ENCODE assay signal across 8 mouse cellular contexts in genomic region chr11:88204593-88205368, GRCm38 (mm10). TPM values are rescaled to one million over a fixed set of nuclear protein-coding genes. Genes with fewer than 3 reads are reported as not detected.
DNase-seq lines count a peak whose midpoint lies in the region; ATAC-seq and TF ChIP-seq lines count a peak whose summit lies in the region.

No protein-coding gene starts in this region.

- peaks cover 26% of the 10 kb centered on the region for H3K36me3 ChIP-seq in C2C12 (ENCODE audit: control insufficient read depth, insufficient read depth)
- H3K36me3 ChIP-seq in stomach, embryonic 14.5 days (ENCODE audit: control insufficient read depth, insufficient read depth, low read length), result peaks cover 8% of the 10 kb centered on the region; the same call in 1 of the 2 replicates

- H3K27me3 ChIP-seq in C2C12 (ENCODE audit: control insufficient read depth, insufficient read depth, insufficient read length), result peaks cover 2% of the 10 kb centered on the region
- no peaks in the 10 kb centered on the region for H3K27me3 ChIP-seq in stomach, embryonic 14.5 days (ENCODE audit: control insufficient read depth, insufficient read depth, low read length)

- no peaks in the 10 kb centered on the region for H3K9me3 ChIP-seq in stomach, embryonic 14.5 days (ENCODE audit: control insufficient read depth, low read depth, low read length)

- peaks cover 9% of the 10 kb centered on the region for H3K79me3 ChIP-seq in C2C12 (ENCODE audit: low read depth)

- peak overlapping the region; percentile 88 for H3K4me2 ChIP-seq in stomach, embryonic 14.5 days (replicated peaks; ENCODE audit: low read depth, low read length)

- 30% methylated on average over 30 of the region's 30 CpGs for WGBS in stomach, embryonic 14.5 days

- no peak for DNase-seq in frontal cortex, postnatal 14 days (ENCODE audit: low spot score in 2 of 2)
- peak; percentile 22 for DNase-seq in liver
- no peak for DNase-seq in urinary bladder, postnatal 25 days (ENCODE audit: low spot score)
- DNase-seq in frontal cortex, postnatal 25 days (ENCODE audit: low spot score in 2 of 2), result no peak

- H3K4me1 ChIP-seq in stomach, embryonic 14.5 days (ENCODE audit: control insufficient read depth, insufficient read depth, low read length), result peaks cover 11% of the 10 kb centered on the region

- H3K79me2 ChIP-seq in C2C12 (ENCODE audit: control insufficient read depth, insufficient read depth), result peaks cover 24% of the 10 kb centered on the region

- H3K27ac ChIP-seq in stomach, embryonic 14.5 days (ENCODE audit: low read length), result peak overlapping the region; percentile 33; the same call in 1 of the 2 replicates

- 0 out of 2 replicates have a peak, but pooled peaks have one; percentile 7 for ATAC-seq in frontal cortex, adult (ENCODE audit: low TSS enrichment)
- ATAC-seq in erythroid progenitor cell, adult 5-6 weeks (replicated peaks; ENCODE audit: low FRiP score, poor library complexity, severe bottlenecking), result peak; percentile 37
- ATAC-seq in stomach, embryonic 14.5 days (ENCODE audit: insufficient number of reproducible peaks, insufficient read depth, low FRiP score, low read depth), result no peak

- peak overlapping the region; percentile 99 for H3ac ChIP-seq in C2C12 (ENCODE audit: control insufficient read depth, insufficient read length, low read depth)

- H3K9ac ChIP-seq in stomach, embryonic 14.5 days (replicated peaks; ENCODE audit: low read depth, low read length), result peak overlapping the region; percentile 73

- peak overlapping the region; percentile 96 for H3K4me3 ChIP-seq in C2C12 (ENCODE audit: insufficient read depth, poor library complexity, severe bottlenecking)
- H3K4me3 ChIP-seq in stomach, embryonic 14.5 days (ENCODE audit: low read depth, low read length), result peak overlapping the region; percentile 88

- TF ChIP-seq CTCF in C2C12 (IDR thresholded peaks at IDR 0.05; ENCODE audit: control insufficient read depth, insufficient read depth, insufficient read length), result no peak

TF ChIP-seq in C2C12, 6 proteins besides CTCF, POLR2A, EP300 and RAD21:
- TF ChIP-seq MYOG (IDR thresholded peaks at IDR 0.05; ENCODE audit: control insufficient read depth, extremely low read depth, insufficient read length) (no peak), MYOD1 (IDR thresholded peaks at IDR 0.05; ENCODE audit: control insufficient read depth, insufficient read length, low read depth) (no peak), CEBPB (IDR thresholded peaks at IDR 0.05; ENCODE audit: low read depth) (no peak), MAX (IDR thresholded peaks at IDR 0.05) (no peak), FOSL1 (IDR thresholded peaks at IDR 0.05; ENCODE audit: insufficient read depth, low read length, poor library complexity, severe bottlenecking) (no peak), USF1 (IDR thresholded peaks at IDR 0.05; ENCODE audit: low read depth) (no peak)

RNA-seq across cellular contexts. Expression of gene Mrps23, which starts 0.6 kb away (rescaled TPM):
- polyA plus RNA-seq in C2C12 (2012; fragmentation: generic; extraction: Trizol), result 191 TPM
- 18.7 and 24.3 TPM in 2 replicates for total RNA-seq in erythroid progenitor cell, adult 5-6 weeks (2015; ENCODE audit: low replicate concordance)
- 15.8 and 23.1 TPM in 2 replicates for total RNA-seq in erythroid progenitor cell, adult 5-6 weeks (2017; ENCODE audit: low replicate concordance)
- polyA plus RNA-seq in stomach, embryonic 14.5 days (2014; fragmentation: Nextera tagmentation; extraction: Ambion mirVana), result 58.6 and 59.2 TPM in 2 replicates
